Mouse (Mus musculus) liver, embryonic 14.5 days (tissue): ENCODE data around the gene C5ar1.

Experiments
- CTCF ChIP-seq: IDR thresholded peaks from 2 replicates; pipeline ENCODE4 v1.5.1; 2016; ENCODE audit warnings: antibody characterized with exemption, low read depth, control low read depth
- EP300 ChIP-seq: IDR thresholded peaks from 2 replicates; pipeline ENCODE4 v1.6.1; 2016; ENCODE audit warnings: antibody characterized with exemption, low read depth

DNA sequence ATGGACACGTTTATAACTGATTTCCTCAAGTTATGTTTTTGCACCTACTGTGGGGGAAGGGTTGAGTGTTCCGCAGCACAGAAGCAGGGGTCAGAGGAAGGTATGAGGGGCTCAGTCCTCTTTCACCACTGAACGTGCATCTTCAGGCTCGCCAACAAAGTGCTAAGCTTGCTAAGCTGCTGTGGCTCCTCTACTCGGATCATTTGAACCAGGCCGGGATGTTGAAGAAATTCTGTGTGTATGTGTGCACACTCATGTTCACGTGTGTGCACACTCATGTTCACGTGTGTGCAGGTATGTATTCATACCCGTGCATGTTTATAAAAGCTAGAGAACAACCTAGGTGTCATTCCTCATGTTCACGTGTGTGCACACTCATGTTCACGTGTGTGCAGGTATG lies 6.5 kb upstream of the C5ar1 start:
- TF ChIP-seq EP300 (no peak), CTCF (no peak)
